Mouse (Mus musculus): ENCODE measurements around the gene Gpn2.

The Gpn2 gene

GRCm38 (mm10) chr4:133584059-133584951 lies at the start of gene Gpn2:
Gene Gpn2, plus strand, starts transcription at chr4:133584362.
- DNase-seq (ENCODE audit: low spot score): peak; percentile 80

- DNase-seq (ENCODE audit: low spot score): no peak
Observed at GRCm38 (mm10) chr4:133536081-133536480, 48.1 kb upstream of the Gpn2 start.

DNA sequence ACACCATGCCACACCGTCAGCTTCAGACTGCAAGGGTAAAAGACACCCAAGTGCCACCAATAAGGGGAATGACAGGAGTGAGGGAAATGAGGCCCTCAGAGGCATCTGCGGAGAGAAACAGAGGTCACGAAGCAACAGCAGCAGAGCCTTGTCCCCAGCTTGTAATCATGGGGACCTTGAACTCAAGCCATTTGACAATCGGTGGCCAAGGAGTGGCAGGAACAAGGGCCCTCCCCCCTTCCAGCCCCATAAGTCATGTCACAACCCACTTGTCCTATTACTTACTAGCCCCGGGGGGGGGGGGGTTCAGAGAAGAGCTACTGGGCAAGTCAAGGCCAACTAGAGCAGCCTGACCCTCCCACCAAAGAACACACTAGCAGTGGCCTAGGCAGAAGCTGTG lies 47.5 kb upstream of the Gpn2 start:
- no peak for DNase-seq (ENCODE audit: low spot score)

DNA sequence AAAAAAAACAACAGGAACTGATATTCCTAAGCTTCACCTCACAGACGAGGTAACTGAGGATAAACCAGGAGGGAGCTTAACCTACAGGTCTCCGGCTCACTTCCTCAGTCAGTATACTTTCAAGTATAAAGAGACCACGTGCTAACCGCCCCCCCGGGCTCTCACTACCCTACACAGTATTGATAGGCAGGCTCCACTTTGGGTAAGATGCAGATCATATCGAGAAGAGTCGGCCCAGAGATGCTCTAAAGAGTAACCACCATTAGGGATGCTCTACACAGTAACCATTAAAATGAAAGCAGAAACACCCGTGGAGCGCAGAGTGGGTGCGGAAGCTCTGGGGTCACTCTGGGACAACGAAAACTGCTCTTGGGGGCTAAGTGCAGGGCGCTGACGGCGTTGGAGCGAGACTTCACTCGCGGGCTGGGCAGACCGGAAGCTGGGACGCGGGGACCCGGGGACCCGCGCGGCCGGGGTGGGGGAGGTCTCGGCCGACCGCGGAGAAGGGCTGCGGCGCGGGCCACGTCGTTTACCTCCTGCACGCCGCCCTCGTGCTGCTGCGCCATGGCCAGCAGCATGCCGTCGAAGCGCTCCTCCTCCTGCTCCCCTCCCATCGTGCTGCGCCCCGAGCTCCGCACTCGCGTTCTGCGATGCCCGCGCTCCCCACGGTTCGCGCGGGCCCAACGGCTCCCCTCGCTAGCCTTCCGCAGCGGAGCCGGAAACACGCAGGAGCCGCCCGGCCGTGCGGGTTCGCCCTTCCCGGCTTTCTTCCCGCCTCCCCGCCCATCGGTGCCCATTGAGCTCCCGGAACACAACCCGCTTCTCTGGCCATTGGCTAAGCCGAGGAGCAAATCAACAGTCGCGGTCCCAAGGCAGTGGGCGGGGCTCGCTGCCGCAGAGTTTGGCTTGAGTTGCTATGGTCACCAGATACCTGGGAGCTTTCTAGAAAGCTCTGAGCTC lies 38.6 kb upstream of the Gpn2 start, which contains the start of gene Nudc:
Gene Nudc (minus strand): TSS at position 725 of the 960 bp plus-strand sequence.
- peak; percentile 96 for DNase-seq (ENCODE audit: low spot score)

DNA sequence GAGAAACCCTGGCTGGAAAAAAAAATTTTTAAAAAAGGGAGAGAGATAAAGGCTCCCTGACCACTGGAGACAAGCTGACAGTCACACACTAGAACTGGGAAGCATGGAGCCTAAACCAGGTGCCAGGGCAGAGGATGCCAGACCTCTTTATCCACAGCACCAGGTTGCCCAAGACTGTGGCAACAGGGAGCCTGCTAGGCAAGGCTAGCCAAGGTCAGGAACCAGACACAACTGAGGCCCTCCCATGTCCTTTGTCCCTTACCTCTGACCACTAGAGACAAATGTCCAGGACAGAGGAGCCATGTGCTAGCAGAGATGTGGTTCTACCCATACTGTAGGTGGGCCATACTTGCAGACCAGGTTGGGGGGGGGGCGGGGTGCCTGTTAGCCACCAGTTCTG lies 32.1 kb upstream of the Gpn2 start:
- no peak for DNase-seq (ENCODE audit: low spot score)

DNA sequence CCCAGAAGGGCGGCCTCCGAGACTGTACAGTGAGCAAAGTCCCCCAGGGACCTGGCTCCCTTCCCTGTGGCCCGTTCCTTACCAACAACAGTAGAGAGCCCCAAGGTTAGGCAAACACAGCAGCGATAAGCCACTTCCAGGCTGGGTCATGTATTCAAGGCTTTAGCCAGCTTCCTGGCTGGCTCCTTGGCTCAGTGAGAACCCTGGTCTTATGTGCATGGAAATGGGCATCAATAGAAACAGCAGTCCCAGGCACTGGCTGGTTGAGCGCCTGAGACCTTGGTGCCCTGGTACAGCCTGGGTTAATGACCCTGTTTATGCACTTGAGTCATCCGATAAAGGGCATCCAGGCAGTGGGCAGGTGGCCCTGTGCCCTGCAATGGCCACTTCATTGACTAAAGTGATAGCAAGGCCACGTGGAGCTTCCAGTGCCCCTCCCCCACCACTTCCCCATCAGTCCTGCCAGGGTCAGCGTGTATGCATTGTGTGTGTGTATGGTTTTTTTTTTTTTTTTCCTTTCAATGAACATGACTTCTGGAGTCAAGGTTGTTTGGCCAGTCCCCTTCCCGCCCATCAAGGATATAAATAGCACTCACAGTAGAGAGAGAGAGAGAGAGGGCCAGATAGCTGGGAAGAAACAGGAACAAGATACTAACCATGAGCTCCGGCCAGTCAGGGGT lies 31.3 kb upstream of the Gpn2 start, which contains the start of gene Nr0b2:
Gene Nr0b2 (plus strand): TSS at position 609 of the 680 bp plus-strand sequence.
- peak; percentile 52 for DNase-seq (ENCODE audit: low spot score)

DNA sequence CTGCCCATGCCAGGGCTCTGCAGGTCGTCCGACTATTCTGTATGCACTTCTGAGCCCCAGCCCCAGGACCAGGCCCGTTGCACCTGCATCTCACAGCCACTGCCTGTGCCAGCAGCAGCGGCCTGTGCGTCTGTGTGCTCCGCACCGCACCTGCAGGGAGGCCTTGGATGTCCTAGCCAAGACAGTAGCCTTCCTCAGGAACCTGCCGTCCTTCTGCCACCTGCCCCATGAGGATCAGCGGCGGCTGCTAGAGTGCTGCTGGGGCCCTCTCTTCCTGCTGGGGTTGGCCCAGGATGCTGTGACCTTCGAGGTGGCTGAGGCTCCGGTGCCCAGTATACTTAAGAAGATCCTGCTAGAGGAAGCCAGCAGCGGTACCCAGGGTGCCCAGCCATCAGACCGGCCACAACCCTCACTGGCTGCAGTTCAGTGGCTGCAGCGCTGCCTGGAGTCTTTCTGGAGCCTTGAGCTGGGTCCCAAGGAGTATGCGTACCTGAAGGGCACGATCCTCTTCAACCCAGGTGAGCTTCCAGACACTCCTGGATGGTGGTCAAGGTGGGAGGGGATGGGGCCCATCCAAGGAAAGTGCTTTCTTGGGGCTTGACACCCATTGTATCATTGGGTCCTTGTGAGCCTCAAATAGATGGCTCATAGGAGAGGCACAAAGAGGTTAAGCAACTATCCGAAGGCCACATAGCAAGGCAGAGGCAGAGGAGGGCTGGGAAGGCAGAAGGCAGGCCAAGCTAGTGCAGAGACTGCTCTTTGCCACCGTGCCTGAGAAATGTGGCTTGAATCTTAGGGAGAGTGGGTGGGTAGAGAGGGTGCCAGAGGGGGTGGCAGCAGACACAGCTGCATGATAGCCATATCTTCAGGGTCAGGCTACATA lies 30.5 kb upstream of the Gpn2 start:
- DNase-seq (ENCODE audit: low spot score): no peak

GRCm38 (mm10) chr4:133557041-133557717 lies 27.0 kb upstream of the Gpn2 start:
- DNase-seq (ENCODE audit: low spot score): peak; percentile 89

DNA sequence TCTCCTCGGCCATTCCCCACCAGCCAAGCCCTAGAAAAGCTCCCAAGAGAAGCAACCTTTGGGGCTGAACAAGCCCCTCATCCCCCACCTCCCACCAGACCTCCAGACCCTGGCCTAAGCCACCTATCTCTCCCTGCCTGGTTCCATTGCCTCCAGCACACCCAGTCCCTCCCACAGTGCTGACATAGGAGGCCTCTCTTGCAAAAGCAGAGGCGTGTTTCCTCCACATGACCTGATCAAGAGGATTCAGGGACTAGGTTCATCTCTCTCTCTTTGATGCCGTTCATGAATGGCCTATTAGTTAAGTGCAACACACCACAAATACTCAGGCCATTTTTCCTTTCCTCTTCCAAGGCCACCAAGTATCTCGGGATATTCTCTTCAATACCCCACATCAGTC lies 24.3 kb upstream of the Gpn2 start:
- DNase-seq (ENCODE audit: low spot score): no peak

DNA sequence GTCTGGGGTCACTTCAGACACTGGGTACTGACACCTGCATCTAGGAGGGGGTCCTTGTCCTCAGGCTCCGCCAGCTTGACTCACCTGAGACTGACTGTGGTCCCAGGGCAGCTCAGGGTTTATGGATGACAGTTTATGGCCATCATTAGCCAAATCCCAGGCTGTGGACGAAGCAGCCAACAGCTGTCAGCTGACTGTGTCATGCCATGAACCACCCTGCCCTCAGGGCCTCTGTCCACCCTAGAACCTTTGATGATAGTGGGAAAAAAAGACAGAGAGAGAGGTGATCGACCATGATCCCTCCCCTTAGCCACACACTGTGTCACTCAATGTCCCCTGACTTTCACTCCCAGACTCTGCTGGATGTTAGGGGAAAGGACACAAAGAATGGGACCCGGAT lies 22.5 kb upstream of the Gpn2 start:
- DNase-seq (ENCODE audit: low spot score): no peak

GRCm38 (mm10) chr4:133563123-133563571 lies 21.0 kb upstream of the Gpn2 start:
- DNase-seq (ENCODE audit: low spot score): no peak

- DNase-seq (ENCODE audit: low spot score): no peak
Observed at GRCm38 (mm10) chr4:133567251-133567650, 16.9 kb upstream of the Gpn2 start.

- peak; percentile 39 for DNase-seq (ENCODE audit: low spot score)
Observed at GRCm38 (mm10) chr4:133569291-133570065, 14.7 kb upstream of the Gpn2 start.

GRCm38 (mm10) chr4:133570066-133570466 lies 14.1 kb upstream of the Gpn2 start:
- peak; percentile 85 for DNase-seq (ENCODE audit: low spot score)

DNA sequence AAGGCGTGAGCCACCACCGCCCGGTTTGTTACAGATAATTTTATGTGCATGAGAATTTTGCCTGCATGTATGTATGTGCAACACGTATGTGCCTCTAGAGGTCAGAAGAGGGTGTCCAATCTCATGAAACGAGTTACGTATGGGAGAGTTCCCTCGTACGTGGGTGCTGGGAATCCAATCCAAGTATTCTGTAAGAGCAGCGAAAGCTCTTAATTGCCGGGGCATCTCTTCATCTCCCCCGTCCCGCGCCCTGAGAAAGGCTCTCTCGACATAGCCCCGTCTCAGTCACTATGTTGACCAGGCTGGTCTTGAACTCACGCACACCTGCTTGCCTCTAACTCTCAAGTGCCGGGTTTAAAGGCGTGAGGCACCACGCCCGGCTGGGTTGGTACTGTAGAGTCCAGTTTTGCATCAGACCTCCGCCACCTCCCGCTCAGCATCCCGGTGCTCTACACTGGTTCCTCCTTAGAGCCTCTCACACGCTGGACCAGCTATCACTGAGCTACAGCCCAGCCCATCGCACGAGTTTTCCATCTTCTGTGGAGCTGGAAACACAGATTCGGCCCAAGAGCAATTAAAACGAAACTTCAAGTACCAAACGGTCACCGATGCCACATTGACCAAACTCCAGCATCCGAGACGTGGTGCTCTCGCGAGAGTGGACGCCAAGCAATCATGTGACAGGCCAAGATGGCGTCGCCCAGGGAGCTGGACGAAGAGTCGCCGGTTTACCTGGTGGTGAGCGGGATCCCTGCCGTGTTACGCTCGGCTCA lies 9.9 kb upstream of the Gpn2 start, which contains the start of gene Gpatch3:
Gene Gpatch3 (plus strand): TSS at position 676 of the 773 bp plus-strand sequence.
- DNase-seq (ENCODE audit: low spot score): peak; percentile 89

- no peak for DNase-seq (ENCODE audit: low spot score)
Observed at GRCm38 (mm10) chr4:133574843-133575202, 9.3 kb upstream of the Gpn2 start.

DNA sequence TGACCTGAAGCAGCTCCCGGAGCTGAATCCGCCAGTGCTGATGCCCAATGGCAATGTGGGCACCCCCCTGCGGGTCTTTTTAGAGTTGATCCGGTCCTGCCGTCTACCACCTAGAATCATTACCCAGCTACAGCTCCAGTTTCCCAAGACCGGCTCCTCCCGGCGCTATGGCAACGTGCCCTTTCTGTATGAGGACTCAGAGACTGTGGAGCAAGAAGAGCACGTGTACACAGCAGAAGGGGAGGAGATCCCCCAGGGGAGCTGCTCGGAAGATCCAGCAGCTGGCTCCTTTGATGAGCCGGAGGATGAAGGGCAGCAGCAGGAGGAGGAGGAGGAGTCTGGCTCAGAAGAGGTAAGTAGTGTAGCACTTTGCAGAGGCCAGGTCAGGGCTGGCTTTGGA lies 6.2 kb upstream of the Gpn2 start:
- no peak for DNase-seq (ENCODE audit: low spot score)

DNA sequence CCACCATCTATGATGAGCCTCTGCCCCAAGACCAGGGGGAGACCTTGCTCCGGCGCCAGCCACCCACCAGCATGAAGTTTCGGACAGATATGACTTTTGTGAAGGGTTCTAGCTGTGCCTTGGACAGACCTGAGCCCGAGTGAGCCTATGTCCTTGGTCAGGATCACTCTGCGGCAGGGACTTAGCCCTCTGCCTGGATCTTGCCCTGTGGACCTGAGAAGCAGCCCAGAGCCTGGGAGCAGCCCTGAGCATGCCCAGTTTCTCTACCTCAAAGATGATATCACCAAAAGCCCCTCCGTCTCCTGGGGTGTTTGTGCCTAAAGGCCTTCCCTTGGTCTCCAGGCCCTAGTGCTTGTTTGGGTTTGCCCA lies 488 bp upstream of the Gpn2 start:
- no peak for DNase-seq (ENCODE audit: low spot score)

DNA sequence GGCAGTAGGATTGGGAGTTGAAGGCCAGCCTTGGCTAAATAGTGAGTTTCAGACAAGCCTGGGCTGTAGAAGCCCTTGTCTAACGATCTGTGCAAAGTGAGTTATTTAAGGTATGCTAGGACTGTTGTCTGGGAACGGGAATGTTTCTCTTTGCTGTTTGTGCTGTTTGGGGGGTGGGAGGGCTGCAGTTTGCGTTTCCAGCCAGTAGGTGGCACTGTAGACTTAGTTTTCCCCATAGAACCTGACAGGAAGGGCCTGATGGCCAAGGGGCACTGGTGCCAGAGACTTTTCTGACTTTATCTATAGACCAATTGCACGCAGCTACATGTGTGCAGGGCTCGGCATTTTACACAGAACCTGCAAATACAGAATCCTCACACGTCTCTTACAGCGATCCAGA lies 8.4 kb downstream of the Gpn2 start:
- peak; percentile 83 for DNase-seq (ENCODE audit: low spot score)
